Mouse (Mus musculus) left cerebral cortex, postnatal 10 days (tissue): ENCODE results near the gene Slc16a3. TPM values are rescaled to one million over a fixed set of nuclear protein-coding genes. Genes with fewer than 3 reads are reported as not detected.

ENCODE experiments used
- DNase-seq, 2 experiments: peaks; one replicate each; pipeline ENCODE4 v3.0.0; 2021 to 2022; ENCODE audit warnings: low spot score in 2 of 2, mixed read lengths in 1 of 2; ENCODE audit errors: extremely low spot score in 1 of 2
- intact Hi-C: fragments of 180-260 bp; cut with DNase I; formaldehyde crosslinking; loops from one replicate; pipeline ENCODE4 v1.15.1; 2025
- total RNA-seq, 2 experiments: library from RNA; stranded (reverse); gene quantifications; 2 replicates each; pipeline ENCODE4 v1.2.3; 2021

Slc16a3 gene
- total RNA-seq, 2 experiments from 2014 or later: 3.6 to 5.1 TPM

GRCm38 (mm10) chr11:120939712-120940341 is 8.5 kb upstream of the Slc16a3 start:
- intact Hi-C loops: loop anchor here (10.0 kb wide), 1 partner anchor 105 kb away; no protein-coding TSS in a partner anchor
- no peak for DNase-seq

GRCm38 (mm10) chr11:120940959-120941358 is 7.3 kb upstream of the Slc16a3 start:
- no peak for DNase-seq
- intact Hi-C loops: no loop called here

- intact Hi-C loops: no loop called here
These were observed 3.0 kb upstream of the Slc16a3 start for GRCm38 (mm10) chr11:120945266-120945665.

GRCm38 (mm10) chr11:120945926-120946325 is 2.4 kb upstream of the Slc16a3 start:
- no peak for DNase-seq
- intact Hi-C loops: no loop called here

More at GRCm38 (mm10) chr11:120945266-120945665, 3.0 kb upstream of the Slc16a3 start:
- no peak for DNase-seq

- peak in 1 of 2 experiments; percentile 57 for DNase-seq
- intact Hi-C loops: no loop called here
These were observed 876 bp downstream of the Slc16a3 start for GRCm38 (mm10) chr11:120948861-120949851.

- no peak for DNase-seq
- intact Hi-C loops: no loop called here
These were observed 1.6 kb downstream of the Slc16a3 start for GRCm38 (mm10) chr11:120949863-120950262.

- intact Hi-C loops: no loop called here
- DNase-seq: peak; percentile 48 to 91
These were observed 2.3 kb downstream of the Slc16a3 start for GRCm38 (mm10) chr11:120950281-120951202.

- intact Hi-C loops: no loop called here
- DNase-seq: no peak
These were observed 3.0 kb downstream of the Slc16a3 start for GRCm38 (mm10) chr11:120951237-120951636.

- intact Hi-C loops: no loop called here
These were observed 3.8 kb downstream of the Slc16a3 start for GRCm38 (mm10) chr11:120951731-120952730.

GRCm38 (mm10) chr11:120954936-120955335 is 6.7 kb downstream of the Slc16a3 start:
- no peak for DNase-seq
- intact Hi-C loops: no loop called here

More at GRCm38 (mm10) chr11:120951731-120952730, 3.8 kb downstream of the Slc16a3 start:
- DNase-seq: no peak

- DNase-seq: no peak
- intact Hi-C loops: no loop called here
These were observed 7.4 kb downstream of the Slc16a3 start for GRCm38 (mm10) chr11:120955701-120956100.

- intact Hi-C loops: no loop called here
- DNase-seq: no peak
These were observed 8.8 kb downstream of the Slc16a3 start for GRCm38 (mm10) chr11:120957052-120957451.

GRCm38 (mm10) chr11:120957731-120958257 is 9.5 kb downstream of the Slc16a3 start:
- peak in 1 of 2 experiments; percentile 64 for DNase-seq
- intact Hi-C loops: no loop called here

GRCm38 (mm10) chr11:120959066-120959465 is 10.8 kb downstream of the Slc16a3 start:
- intact Hi-C loops: no loop called here
- DNase-seq: no peak

- no peak for DNase-seq
- intact Hi-C loops: no loop called here
These were observed 11.3 kb downstream of the Slc16a3 start for GRCm38 (mm10) chr11:120959564-120959963.

GRCm38 (mm10) chr11:120960248-120960647 is 12.0 kb downstream of the Slc16a3 start:
- intact Hi-C loops: no loop called here
- DNase-seq: no peak

- intact Hi-C loops: no loop called here
- DNase-seq: no peak
These were observed 13.3 kb downstream of the Slc16a3 start for GRCm38 (mm10) chr11:120961594-120961993.
